Mouse (Mus musculus) central nervous system, embryonic 14 days (tissue): ENCODE data around the gene Lpcat4. TPM values are rescaled to one million over a fixed set of nuclear protein-coding genes. Genes with fewer than 3 reads are reported as not detected.

Source experiments
- polyA plus RNA-seq: library from polyadenylated mRNA; depleted of rRNA; stranded (reverse); fragments of >200 nt; gene quantifications from 2 replicates; pipeline ENCODE4 v1.2.3, GENCODE M21; 2012; rRNA removed

The Lpcat4 gene
- 45.3 and 55.0 TPM in 2 replicates for polyA plus RNA-seq

DNA sequence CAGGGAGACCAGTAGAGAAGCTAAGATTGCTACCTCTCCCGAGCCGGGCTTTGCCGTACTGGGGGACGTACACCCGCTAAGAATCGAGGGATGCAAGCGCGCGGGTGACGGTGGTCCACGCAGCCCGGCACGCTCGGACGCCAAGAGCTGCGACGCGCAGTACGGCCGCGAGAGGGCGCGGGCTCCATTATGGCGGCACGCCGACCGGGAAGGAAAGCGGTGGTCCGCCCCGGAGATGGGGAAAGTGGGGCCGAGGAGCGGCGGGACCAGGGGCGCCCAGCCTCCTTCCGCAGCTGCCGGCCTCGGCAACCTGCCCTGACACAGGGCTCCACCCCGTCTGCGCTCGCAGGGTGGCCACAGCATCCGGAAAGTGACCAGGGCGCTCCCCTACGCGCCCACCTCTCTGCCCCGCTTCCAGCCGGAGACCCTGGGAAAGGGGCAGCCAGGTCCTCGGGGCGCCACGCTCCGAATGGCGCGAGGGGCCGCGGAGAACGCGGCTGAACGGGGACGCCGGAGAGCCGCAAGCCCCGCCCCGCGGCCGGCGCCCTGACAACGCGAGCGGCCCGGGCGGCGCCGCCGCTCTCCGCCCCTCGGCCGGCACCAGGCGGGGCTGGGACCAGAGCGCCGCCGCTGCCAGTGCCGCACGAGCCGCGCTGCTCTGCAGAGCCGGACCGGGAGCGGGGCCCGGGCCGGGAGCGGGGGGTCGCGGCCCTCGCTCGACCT is at the start of gene Lpcat4:
Gene Lpcat4 (plus strand): TSS at position 257 of the 723 bp plus-strand sequence.

DNA sequence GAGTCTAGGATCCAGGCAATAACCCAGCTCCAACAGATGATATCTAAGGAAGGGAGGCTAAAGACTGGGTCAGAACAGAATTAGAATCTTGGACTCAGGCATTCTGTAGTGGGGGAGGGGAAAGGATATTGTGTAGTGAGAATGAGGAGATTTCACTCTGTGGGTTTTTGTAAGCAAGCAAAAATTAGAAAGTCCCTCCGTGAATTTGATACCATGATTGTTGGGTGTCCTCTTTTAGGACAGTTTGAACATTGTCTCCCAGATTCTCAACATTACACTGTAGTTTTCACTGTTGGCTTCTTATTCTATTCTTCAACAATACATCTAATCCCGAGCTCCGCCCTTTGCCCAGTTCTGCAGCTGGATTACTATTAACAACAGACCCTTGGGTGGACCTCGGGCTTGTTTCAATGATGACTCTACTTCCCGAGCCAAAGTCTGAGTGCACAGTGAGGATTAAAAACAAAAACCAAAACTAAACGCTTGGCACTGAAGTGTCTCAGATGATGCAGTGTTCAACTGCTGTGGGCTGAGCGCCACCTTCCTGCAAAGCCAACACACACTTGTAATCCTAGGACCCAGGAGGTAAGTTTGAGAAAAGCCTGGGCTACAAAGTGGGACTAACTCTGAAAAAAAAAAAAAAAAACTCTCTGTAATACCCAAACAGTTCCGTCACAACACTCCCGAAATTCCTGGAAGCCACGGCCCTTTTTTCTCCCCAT is 20.1 kb downstream of the Lpcat4 start, which contains the start of gene Nutm1:
Gene Nutm1 (minus strand): TSS at position 51 of the 722 bp plus-strand sequence.

GRCm38 (mm10) chr2:112261748-112262653 is 22.7 kb downstream of the Lpcat4 start, which contains the start of gene Nop10:
Nop10 (plus strand) TSS chr2:112261926.

DNA sequence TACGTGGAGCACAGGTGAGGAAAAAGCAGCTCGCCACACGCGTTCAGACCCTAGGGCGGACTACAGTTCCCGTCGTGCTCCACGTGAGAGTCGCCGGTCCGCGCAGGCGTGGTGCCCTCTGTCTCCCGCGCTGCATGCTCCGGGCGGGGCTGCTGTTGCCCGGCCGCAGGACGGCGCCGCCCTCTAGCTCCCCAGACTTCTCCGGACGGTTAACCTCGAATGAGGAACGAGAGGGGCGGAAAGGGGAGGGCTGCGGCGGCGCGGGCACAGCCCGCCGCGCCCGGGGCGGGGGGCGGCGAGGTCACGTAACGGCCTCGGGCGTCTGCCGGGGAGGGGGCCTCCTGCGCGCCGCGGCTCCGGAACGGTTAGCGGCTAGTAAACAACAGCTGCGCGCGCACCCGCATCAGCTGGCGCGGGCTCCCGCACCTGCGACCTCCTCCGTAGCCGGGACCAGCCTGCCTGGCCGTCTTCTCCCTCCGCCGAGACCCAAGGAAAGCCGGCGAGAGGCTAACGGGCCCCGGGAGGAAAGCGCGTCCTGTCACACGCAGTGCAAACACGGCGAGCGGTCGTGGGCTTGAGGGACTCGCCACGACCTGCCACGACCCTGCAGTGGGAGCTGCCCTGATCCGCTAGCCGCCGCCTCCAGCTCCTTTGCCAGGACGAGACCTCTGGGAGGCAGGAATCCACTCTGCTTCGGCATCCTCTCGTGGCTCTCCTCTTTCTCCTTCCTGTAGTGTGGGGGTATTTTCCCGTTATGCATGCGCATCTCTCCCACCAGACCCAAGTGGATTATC is 26.4 kb downstream of the Lpcat4 start, which contains the start of gene Slc12a6:
Gene Slc12a6 (plus strand): TSS at position 378 of the 794 bp plus-strand sequence.

GRCm38 (mm10) chr2:112266242-112266592 is 26.9 kb downstream of the Lpcat4 start, which contains the start of gene Gm21985:
Gm21985 (plus strand) TSS chr2:112266314.

Other genes starting within 250 kb of the Lpcat4 start
- gene Olfr1309, start 249.2 kb upstream of the Lpcat4 start, polyA plus RNA-seq: not detected in 2 replicates
- gene Olfr1310, start 226.8 kb upstream of the Lpcat4 start, polyA plus RNA-seq: 0.01 TPM in 1 of 2 replicates, not detected in the other
- not detected in 2 replicates for gene Olfr1311, start 215.1 kb upstream of the Lpcat4 start, polyA plus RNA-seq
- not detected in 2 replicates for gene Olfr1312, start 189.2 kb upstream of the Lpcat4 start, polyA plus RNA-seq
- not detected in 2 replicates for gene Olfr1313, start 161.6 kb upstream of the Lpcat4 start, polyA plus RNA-seq
- gene Olfr1314, start 142.7 kb upstream of the Lpcat4 start, polyA plus RNA-seq: 0.01 TPM in 1 of 2 replicates, not detected in the other
- not detected in 2 replicates for gene Olfr1315-ps1, start 124.0 kb upstream of the Lpcat4 start, polyA plus RNA-seq
- gene Olfr1316, start 104.5 kb upstream of the Lpcat4 start, polyA plus RNA-seq: 0.05 and 0.06 TPM in 2 replicates
- gene Olfr1317, start 99.1 kb upstream of the Lpcat4 start, polyA plus RNA-seq: not detected in 2 replicates
- gene Olfr1318, start 85.3 kb upstream of the Lpcat4 start, polyA plus RNA-seq: not detected in 2 replicates
- gene Nutm1, start 19.8 kb downstream of the Lpcat4 start, polyA plus RNA-seq: not detected in 2 replicates
- 123 and 138 TPM in 2 replicates for gene Nop10, start 22.5 kb downstream of the Lpcat4 start, polyA plus RNA-seq
- 51.2 and 54.8 TPM in 2 replicates for gene Slc12a6, start 26.4 kb downstream of the Lpcat4 start, polyA plus RNA-seq
- 0.07 TPM in 1 of 2 replicates, not detected in the other for gene Gm21985, start 26.8 kb downstream of the Lpcat4 start, polyA plus RNA-seq
- gene Emc4, start 128.6 kb downstream of the Lpcat4 start, polyA plus RNA-seq: 116 TPM in 2 replicates
- gene Katnbl1, start 139.7 kb downstream of the Lpcat4 start, polyA plus RNA-seq: 17.1 and 18.3 TPM in 2 replicates
- 10.5 and 11.7 TPM in 2 replicates for gene Emc7, start 215.5 kb downstream of the Lpcat4 start, polyA plus RNA-seq
- gene Chrm5, start 241.3 kb downstream of the Lpcat4 start, polyA plus RNA-seq: 0.20 and 0.33 TPM in 2 replicates